Mouse (Mus musculus) left cerebral cortex, adult 18-20 months (tissue): ENCODE measurements around the gene Per2. TPM values are rescaled to one million over a fixed set of nuclear protein-coding genes. Genes with fewer than 3 reads are reported as not detected.
"Not testable (repeated sequence)": the region's sequence is repeated elsewhere in the genome, so short reads cannot be mapped to it uniquely, and the experiment has no call there.

Source experiments
- DNase-seq, 2 experiments: peaks; one replicate each; pipeline ENCODE4 v3.0.0; 2021 to 2022; ENCODE audit warnings: low spot score in 2 of 2, mixed read lengths in 1 of 2
- long read RNA-seq, 2 experiments: library from polyadenylated mRNA; stranded (forward); transcript quantifications; one replicate each; pipeline ENCODE4 v2.0.0; 2021
- total RNA-seq, 2 experiments: library from RNA; stranded (reverse); gene quantifications; 2 replicates each; pipeline ENCODE4 v1.2.3; 2021

Per2 gene
- 10 to 100 TPM; 39.0 to 39.1 TPM for total RNA-seq
- long read RNA-seq, experiment 1, full-length matches to known transcripts: 16 of 35 reads
- long read RNA-seq, experiment 1, partial matches to known transcripts: 12 of 35 reads
- long read RNA-seq, experiment 1, other reads (novel, unspliced or antisense): 7 of 35 reads
- long read RNA-seq, experiment 2, full-length matches to known transcripts: 7 of 20 reads
- long read RNA-seq, experiment 2, partial matches to known transcripts: 8 of 20 reads
- long read RNA-seq, experiment 2, other reads (novel, unspliced or antisense): 5 of 20 reads

- peak; percentile 98 to 100 for DNase-seq
These were observed at the start of gene Per2 for GRCm38 (mm10) chr1:91459059-91459809. TSS of gene Per2 (minus strand) at chr1:91459324.

- no peak for DNase-seq
These were observed 45.5 kb upstream of the Per2 start for GRCm38 (mm10) chr1:91504615-91505014.

- DNase-seq: no peak
These were observed 39.5 kb upstream of the Per2 start for GRCm38 (mm10) chr1:91498579-91498978.

GRCm38 (mm10) chr1:91495321-91495720 is 36.2 kb upstream of the Per2 start:
- no peak for DNase-seq

- DNase-seq: peak; percentile 88 to 96
These were observed 35.5 kb upstream of the Per2 start, which contains the start of gene Traf3ip1 for GRCm38 (mm10) chr1:91494457-91495140. TSS of gene Traf3ip1 (plus strand) at chr1:91494647.

- DNase-seq: no peak
These were observed 34.8 kb upstream of the Per2 start for GRCm38 (mm10) chr1:91493938-91494337.

GRCm38 (mm10) chr1:91492740-91493139 is 33.6 kb upstream of the Per2 start:
- DNase-seq: no peak

- DNase-seq: no peak
These were observed 31.2 kb upstream of the Per2 start for GRCm38 (mm10) chr1:91490322-91490721.

- DNase-seq: no peak
These were observed 27.0 kb upstream of the Per2 start for GRCm38 (mm10) chr1:91486165-91486564.

GRCm38 (mm10) chr1:91485422-91485821 is 26.3 kb upstream of the Per2 start:
- DNase-seq: no peak

GRCm38 (mm10) chr1:91484011-91484346 is 24.9 kb upstream of the Per2 start:
- no peak for DNase-seq

- DNase-seq: peak; percentile 79 to 92
These were observed 24.3 kb upstream of the Per2 start for GRCm38 (mm10) chr1:91483304-91484010.

- DNase-seq: no peak
These were observed 23.6 kb upstream of the Per2 start for GRCm38 (mm10) chr1:91482616-91483211.

GRCm38 (mm10) chr1:91478958-91479357 is 19.8 kb upstream of the Per2 start:
- no peak for DNase-seq

GRCm38 (mm10) chr1:91478145-91478544 is 19.0 kb upstream of the Per2 start:
- not testable (repeated sequence) for DNase-seq

- no peak for DNase-seq
These were observed 10.8 kb upstream of the Per2 start for GRCm38 (mm10) chr1:91469888-91470419.

- DNase-seq: no peak
These were observed 7.1 kb upstream of the Per2 start for GRCm38 (mm10) chr1:91466186-91466585.

- no peak for DNase-seq
These were observed 6.1 kb upstream of the Per2 start for GRCm38 (mm10) chr1:91465244-91465643.

- DNase-seq: no peak
These were observed 5.3 kb upstream of the Per2 start for GRCm38 (mm10) chr1:91464436-91464835.

GRCm38 (mm10) chr1:91463336-91463995 is 4.3 kb upstream of the Per2 start:
- DNase-seq: no peak
